Mouse (Mus musculus): ENCODE data around the gene Gabrb2. TPM values are rescaled to one million over a fixed set of nuclear protein-coding genes. Genes with fewer than 3 reads are reported as not detected.

Gene Gabrb2
- 1 to 10 TPM in 1 of 2 experiments, under 1 TPM in 1; 0.64 to 1.6 TPM for total RNA-seq (2021)

- no peak for DNase-seq
- intact Hi-C loops (cut with DNase I) = no loop called here
These were observed at the start of gene Gabrb2 for GRCm38 (mm10) chr11:42418996-42419782. Gene Gabrb2 (plus strand): TSS chr11:42419757.

- no peak for DNase-seq
- intact Hi-C loops (cut with DNase I) = no loop called here
These were observed 40.6 kb upstream of the Gabrb2 start for GRCm38 (mm10) chr11:42378983-42379382.

GRCm38 (mm10) chr11:42386486-42386885 lies 33.1 kb upstream of the Gabrb2 start:
- intact Hi-C loops (cut with DNase I) = no loop called here
- DNase-seq = no peak

- no peak for DNase-seq
- intact Hi-C loops (cut with DNase I) = no loop called here
These were observed 28.8 kb upstream of the Gabrb2 start for GRCm38 (mm10) chr11:42390682-42391290.

GRCm38 (mm10) chr11:42393451-42393850 lies 26.1 kb upstream of the Gabrb2 start:
- intact Hi-C loops (cut with DNase I) = no loop called here
- no peak for DNase-seq

GRCm38 (mm10) chr11:42419791-42420633 lies 455 bp downstream of the Gabrb2 start:
- DNase-seq = peak; percentile 4 to 15

GRCm38 (mm10) chr11:42420634-42421470 lies 1.3 kb downstream of the Gabrb2 start:
- intact Hi-C loops (cut with DNase I) = loop anchor here (5.0 to 10.0 kb wide), 4 partner anchors 186 to 1644 kb away; no protein-coding TSS in a partner anchor
- peak; percentile 41 to 47 for DNase-seq

More at GRCm38 (mm10) chr11:42419791-42420633, 455 bp downstream of the Gabrb2 start:
- intact Hi-C loops (cut with DNase I) = loop anchor here (5.0 to 10.0 kb wide), 4 partner anchors 185 to 1643 kb away; no protein-coding TSS in a partner anchor

GRCm38 (mm10) chr11:42423231-42423630 lies 3.7 kb downstream of the Gabrb2 start:
- intact Hi-C loops (cut with DNase I) = loop anchor here (5.0 to 10.0 kb wide), 4 partner anchors 188 to 1646 kb away; no protein-coding TSS in a partner anchor
- peak; percentile 32 to 42 for DNase-seq

- intact Hi-C loops (cut with DNase I) = no loop called here
- no peak for DNase-seq
These were observed 11.9 kb downstream of the Gabrb2 start for GRCm38 (mm10) chr11:42431495-42431894.

- intact Hi-C loops (cut with DNase I) = no loop called here
- no peak for DNase-seq
These were observed 19.4 kb downstream of the Gabrb2 start for GRCm38 (mm10) chr11:42438978-42439377.

GRCm38 (mm10) chr11:42443641-42444040 lies 24.1 kb downstream of the Gabrb2 start:
- DNase-seq = no peak
- intact Hi-C loops (cut with DNase I) = no loop called here

GRCm38 (mm10) chr11:42448929-42449328 lies 29.4 kb downstream of the Gabrb2 start:
- intact Hi-C loops (cut with DNase I) = no loop called here
- no peak for DNase-seq

GRCm38 (mm10) chr11:42464136-42464535 lies 44.6 kb downstream of the Gabrb2 start:
- no peak for DNase-seq
- intact Hi-C loops (cut with DNase I) = no loop called here

GRCm38 (mm10) chr11:42468381-42468780 lies 48.8 kb downstream of the Gabrb2 start:
- no peak for DNase-seq
- intact Hi-C loops (cut with DNase I) = no loop called here

GRCm38 (mm10) chr11:42474523-42474922 lies 55.0 kb downstream of the Gabrb2 start:
- no peak for DNase-seq
- intact Hi-C loops (cut with DNase I) = no loop called here

GRCm38 (mm10) chr11:42487625-42488024 lies 68.1 kb downstream of the Gabrb2 start:
- DNase-seq = no peak
- intact Hi-C loops (cut with DNase I) = no loop called here

GRCm38 (mm10) chr11:42501166-42501565 lies 81.6 kb downstream of the Gabrb2 start:
- intact Hi-C loops (cut with DNase I) = no loop called here
- DNase-seq = no peak

- DNase-seq = no peak
- intact Hi-C loops (cut with DNase I) = no loop called here
These were observed 85.9 kb downstream of the Gabrb2 start for GRCm38 (mm10) chr11:42505436-42505835.

- intact Hi-C loops (cut with DNase I) = no loop called here
- DNase-seq = no peak
These were observed 86.4 kb downstream of the Gabrb2 start for GRCm38 (mm10) chr11:42505911-42506310.

- no peak for DNase-seq
- intact Hi-C loops (cut with DNase I) = no loop called here
These were observed 102.4 kb downstream of the Gabrb2 start for GRCm38 (mm10) chr11:42521960-42522359.
